Mouse (Mus musculus): ENCODE data around the gene 4930438A08Rik. TPM values are rescaled to one million over a fixed set of nuclear protein-coding genes. Genes with fewer than 3 reads are reported as not detected.
A peak's percentile ranks its signal among the peaks of the same experiment; 100 is the strongest.

The 4930438A08Rik gene
- total RNA-seq, 2 experiments from 2014 or later = not detected

GRCm38 (mm10) chr11:58316768-58317390, 42.3 kb downstream of the 4930438A08Rik start:
- peak; percentile 24; the same call in 1 of the 2 replicates for ATAC-seq (replicated peaks; ENCODE audit: low FRiP score, low TSS enrichment, poor library complexity, severe bottlenecking)

DNA sequence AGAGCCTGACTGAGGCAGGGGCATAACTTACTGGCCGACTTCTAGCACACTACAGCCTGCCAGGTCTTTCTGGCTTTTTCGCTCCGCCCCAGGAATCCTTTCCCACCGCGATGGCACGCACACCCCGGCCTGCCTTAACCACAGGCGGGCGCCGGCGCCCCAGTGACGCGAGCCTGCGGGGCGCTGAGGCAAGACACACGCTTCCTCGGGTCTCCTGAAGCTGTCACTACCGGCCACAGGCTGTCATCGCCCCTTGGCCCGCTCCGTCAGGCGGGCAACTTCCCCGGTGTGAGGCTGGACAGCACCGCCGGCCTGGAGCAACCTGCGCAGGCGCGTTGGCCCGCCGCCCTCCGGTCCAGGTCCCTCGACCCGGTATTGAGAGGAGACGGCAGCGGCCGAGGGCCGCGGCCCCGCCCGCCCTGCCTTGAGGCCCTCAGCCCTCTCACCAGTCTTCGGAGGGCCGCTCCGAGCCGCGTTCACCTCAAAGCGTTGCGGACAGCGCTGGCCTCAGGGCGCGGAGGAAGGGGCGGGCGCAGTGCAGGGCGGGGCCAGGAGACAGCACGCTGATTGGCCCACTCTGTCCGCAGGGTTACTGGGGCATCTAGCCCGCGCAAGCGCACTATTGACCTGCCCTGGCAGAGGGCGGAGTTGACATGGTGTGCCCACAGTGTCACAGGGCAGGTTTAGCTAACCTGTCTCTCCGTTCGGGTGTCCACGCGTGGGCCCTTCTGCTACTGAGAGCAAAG, 48.4 kb downstream of the 4930438A08Rik start:
- peak; percentile 90 for ATAC-seq (replicated peaks; ENCODE audit: low FRiP score, low TSS enrichment, poor library complexity, severe bottlenecking)

DNA sequence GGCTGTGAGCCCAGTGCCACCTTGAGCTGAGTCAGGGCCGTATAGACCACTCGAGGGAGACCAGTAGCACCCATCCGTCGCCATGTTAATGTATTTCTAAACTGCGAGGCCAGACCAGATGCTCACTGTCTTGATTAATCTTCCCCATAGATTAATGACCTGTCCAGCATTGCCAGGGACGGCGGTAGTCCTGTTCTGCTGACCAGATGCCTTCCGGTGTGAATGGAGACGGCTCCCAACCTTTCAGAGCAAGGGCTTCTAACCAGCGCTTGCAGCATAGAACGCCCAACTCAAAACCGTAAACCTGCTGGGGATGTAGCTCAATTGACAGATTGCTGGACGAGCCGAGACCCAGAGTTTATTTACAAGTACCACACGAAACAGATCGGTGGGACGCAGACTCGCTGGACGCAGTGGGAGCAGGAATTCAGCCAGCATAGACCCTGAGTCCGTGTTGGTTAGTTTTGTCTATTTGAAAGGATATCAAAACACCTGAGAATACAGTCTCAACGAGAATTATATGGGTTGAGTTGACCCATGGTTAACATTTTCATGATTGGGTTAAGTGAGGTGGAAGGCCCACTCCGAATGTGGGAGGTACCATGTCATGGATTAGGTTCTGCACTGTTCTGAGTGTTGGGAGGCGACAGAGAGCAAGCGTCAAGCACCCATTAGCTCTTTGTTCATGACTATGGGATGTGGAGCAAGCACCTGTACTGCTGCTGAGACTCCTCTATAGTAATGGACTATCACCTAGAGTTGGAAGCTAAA, 49.2 kb downstream of the 4930438A08Rik start:
- ATAC-seq (replicated peaks; ENCODE audit: low FRiP score, low TSS enrichment, poor library complexity, severe bottlenecking) = peak; percentile 5; the same call in 1 of the 2 replicates

DNA sequence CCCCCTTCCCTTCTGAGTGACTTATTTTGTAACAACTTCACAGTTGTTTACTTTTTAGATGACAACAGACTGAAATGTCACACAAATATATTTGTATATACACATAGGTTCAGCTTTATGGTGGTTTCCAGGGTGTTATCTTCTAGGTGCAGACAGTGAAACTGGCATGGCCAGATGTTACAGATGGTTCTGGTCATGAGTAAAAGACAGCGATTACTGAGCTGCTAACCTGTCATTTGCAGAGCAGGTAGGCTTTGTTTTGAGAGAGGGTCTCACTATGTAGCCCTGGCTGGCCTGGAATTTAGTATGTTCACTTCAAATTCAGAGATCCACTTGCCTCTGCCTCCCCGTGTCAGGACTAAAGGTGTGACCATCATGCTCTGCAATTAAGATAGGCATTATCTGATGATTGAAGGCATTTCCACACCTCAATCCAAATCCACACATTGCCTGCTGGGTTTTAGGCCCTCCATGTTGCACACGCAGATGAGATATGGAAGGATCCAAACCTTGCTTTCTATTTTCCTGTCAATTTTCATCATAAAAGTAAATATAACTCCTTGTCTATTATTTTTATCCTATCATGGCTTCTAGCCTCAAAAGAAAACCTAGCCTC, 50.1 kb downstream of the 4930438A08Rik start:
- peak; percentile 59 for ATAC-seq (replicated peaks; ENCODE audit: low FRiP score, low TSS enrichment, poor library complexity, severe bottlenecking)

DNA sequence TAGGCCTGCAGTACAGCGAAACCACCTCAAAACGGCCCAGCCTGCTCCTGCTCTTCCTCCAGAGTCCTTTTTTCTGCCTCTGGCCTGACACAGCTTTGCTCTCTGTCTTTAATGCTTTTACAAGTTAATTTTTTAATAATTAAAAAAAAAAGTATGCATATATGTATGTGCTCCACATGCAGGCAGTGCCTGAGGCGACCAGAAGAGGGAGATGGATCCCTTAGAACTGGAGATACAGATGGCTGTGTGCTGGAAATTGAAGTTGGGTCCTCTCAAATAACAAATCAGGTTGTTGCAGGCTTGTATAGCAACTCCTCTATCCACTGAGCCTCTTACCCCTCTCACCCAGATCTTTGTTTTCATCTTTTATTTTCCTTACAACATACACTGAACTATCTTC, 52.2 kb downstream of the 4930438A08Rik start:
- ATAC-seq (replicated peaks; ENCODE audit: low FRiP score, low TSS enrichment, poor library complexity, severe bottlenecking) = no peak

DNA sequence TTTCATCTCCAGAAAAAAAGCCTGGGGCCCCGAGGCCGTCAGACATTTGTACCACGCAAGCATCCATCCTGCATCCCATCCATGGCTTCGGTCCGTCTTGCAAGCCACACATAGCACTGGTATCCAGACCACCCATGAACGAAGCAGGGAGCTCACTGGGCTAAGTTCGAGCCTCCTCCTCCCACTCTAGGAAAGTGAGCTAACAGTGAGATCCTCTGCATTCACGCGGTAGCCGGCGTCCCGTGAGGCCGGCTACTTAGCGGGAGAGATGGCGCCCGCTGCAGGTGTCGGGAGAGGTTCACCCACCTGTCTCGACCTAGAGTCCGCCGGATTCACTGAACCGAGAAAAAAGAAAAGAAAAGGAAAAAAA, 55.3 kb downstream of the 4930438A08Rik start:
- ATAC-seq (replicated peaks; ENCODE audit: low FRiP score, low TSS enrichment, poor library complexity, severe bottlenecking) = peak; percentile 23

DNA sequence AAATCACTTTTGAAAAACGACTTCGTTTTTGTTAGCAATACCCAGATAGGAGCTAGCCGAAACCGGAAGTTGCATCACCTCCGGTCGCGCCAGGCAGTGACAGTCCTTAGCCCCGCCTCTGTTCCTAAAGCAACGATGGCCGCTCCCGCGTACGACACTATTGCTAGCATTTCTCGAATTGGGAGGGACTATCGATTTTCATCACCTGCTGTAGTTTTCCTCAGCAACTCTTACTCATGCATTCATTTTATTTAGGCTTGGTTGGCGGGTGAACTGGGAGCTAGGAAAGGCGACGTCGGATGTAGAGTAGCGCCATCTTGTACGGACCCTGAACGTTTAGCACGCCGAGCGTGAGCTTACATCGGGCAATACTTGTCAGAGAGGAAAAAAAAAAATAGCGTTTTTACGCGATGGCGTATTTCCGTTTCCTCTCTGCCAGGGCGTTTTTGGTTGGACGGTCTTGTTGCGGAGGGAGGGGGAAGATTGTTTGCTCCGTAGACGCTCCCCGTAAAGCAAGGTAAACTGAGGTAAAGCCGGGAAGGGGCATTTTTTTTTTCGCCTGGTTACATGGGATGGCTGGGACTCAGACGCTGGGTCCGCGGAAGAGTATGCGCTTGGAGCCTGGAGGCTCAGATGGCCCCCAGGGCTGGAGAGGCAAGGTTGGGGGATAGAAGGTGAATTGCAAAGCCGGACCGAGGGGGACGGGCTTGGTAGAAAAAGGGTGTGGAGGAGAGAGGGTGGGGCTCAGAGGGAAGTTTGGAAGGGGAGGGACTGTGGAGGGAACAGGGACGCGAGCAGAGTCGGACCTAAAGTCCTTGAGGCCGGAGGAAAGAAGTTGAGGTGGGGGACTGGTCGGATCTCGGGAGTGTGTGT, 55.9 kb downstream of the 4930438A08Rik start, which contains the start of the genes Zfp672 and Sh3bp5l:
Gene Zfp672, minus strand, starts transcription at position 64 of the 873 bp plus-strand sequence.
Gene Sh3bp5l, plus strand, starts transcription at position 449 of the 873 bp plus-strand sequence.
- peak; percentile 92 for ATAC-seq (replicated peaks; ENCODE audit: low FRiP score, low TSS enrichment, poor library complexity, severe bottlenecking)

DNA sequence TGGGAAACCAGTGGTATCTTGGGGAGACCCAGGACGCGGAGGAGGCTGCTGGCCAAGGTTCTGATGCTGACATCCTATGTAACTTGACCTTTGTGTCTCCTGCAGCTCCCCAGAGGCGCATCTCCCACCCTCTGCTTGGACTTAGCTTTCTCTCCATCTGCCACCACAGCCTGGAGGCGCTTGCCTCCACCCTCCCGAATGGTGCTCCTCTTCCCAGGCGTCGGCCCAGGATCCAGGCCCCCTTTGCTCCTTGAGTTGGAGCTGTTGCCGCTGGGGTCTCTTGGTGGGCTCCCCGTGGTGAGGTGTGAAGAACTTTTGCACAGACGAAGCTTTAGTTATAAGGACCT, 56.5 kb downstream of the 4930438A08Rik start:
- no peak for ATAC-seq (replicated peaks; ENCODE audit: low FRiP score, low TSS enrichment, poor library complexity, severe bottlenecking)

DNA sequence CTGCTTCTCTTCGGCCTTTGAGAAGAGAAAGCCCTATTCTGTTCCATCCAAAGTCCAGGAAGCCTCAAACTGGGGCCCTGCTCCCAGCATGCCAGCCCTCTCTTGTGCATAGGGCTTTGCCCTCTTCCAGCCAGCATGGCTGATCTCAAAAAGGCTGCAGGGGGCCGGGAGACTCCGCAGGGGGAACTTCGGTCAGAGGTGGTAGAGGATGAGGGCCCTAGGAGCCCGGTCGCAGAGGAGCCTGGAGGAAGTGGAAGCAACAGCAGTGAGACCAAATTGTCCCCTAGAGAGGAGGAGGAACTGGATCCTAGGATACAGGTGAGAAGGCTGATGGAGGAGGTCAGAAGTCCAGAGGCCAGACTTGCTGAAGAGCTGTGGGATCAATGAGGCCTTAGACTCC, 56.9 kb downstream of the 4930438A08Rik start:
- no peak for ATAC-seq (replicated peaks; ENCODE audit: low FRiP score, low TSS enrichment, poor library complexity, severe bottlenecking)

DNA sequence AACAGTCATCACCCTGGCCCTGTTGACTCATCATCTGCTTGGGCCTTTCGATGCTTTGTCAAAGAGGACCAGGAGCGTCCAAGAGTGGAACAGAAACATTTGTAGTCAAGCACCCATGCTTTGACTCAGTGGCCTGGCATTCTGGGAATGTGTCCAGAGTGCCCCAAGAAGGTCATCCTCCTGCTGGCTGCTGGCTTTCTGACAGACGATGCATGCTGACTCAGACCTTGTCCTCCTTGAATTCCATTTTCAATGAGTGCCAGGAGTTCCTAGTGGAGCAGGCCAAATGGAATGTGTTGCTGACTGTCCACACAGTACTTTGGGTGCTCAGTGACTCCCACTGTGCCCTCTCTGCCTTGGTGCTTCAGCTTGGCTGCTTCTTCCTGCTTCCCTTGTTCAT, 60.1 kb downstream of the 4930438A08Rik start:
- ATAC-seq (replicated peaks; ENCODE audit: low FRiP score, low TSS enrichment, poor library complexity, severe bottlenecking) = no peak

Other genes starting within 250 kb of the 4930438A08Rik start
- not detected in 2 replicates for gene Gm12248, start 181.7 kb upstream of the 4930438A08Rik start, total RNA-seq (2014; fragmentation: Nextera tagmentation)
- gene Gm12248, start 181.7 kb upstream of the 4930438A08Rik start, total RNA-seq (2017) = not detected in 2 replicates
- gene Cnot8, start 170.6 kb upstream of the 4930438A08Rik start, total RNA-seq (2014; fragmentation: Nextera tagmentation) = 37.4 and 40.1 TPM in 2 replicates
- gene Cnot8, start 170.6 kb upstream of the 4930438A08Rik start, total RNA-seq (2017) = 65.7 and 85.1 TPM in 2 replicates
- 43.2 and 51.7 TPM in 2 replicates for gene Gemin5, start 106.3 kb upstream of the 4930438A08Rik start, total RNA-seq (2014; fragmentation: Nextera tagmentation)
- 43.4 and 57.0 TPM in 2 replicates for gene Gemin5, start 106.3 kb upstream of the 4930438A08Rik start, total RNA-seq (2017)
- gene Mrpl22, start 103.1 kb upstream of the 4930438A08Rik start, total RNA-seq (2014; fragmentation: Nextera tagmentation) = 75.6 and 84.9 TPM in 2 replicates
- gene Mrpl22, start 103.1 kb upstream of the 4930438A08Rik start, total RNA-seq (2017) = 49.6 and 76.6 TPM in 2 replicates
- gene Igtp, start 75.2 kb upstream of the 4930438A08Rik start, total RNA-seq (2014; fragmentation: Nextera tagmentation) = 12.8 and 15.3 TPM in 2 replicates
- gene Igtp, start 75.2 kb upstream of the 4930438A08Rik start, total RNA-seq (2017) = 11.5 and 12.3 TPM in 2 replicates
- gene Irgm2, start 75.2 kb upstream of the 4930438A08Rik start, total RNA-seq (2014; fragmentation: Nextera tagmentation) = 1.2 and 6.1 TPM in 2 replicates
- gene Irgm2, start 75.2 kb upstream of the 4930438A08Rik start, total RNA-seq (2017) = 2.9 and 3.7 TPM in 2 replicates
- 34.0 and 66.1 TPM in 2 replicates for gene Zfp692, start 32.3 kb downstream of the 4930438A08Rik start, total RNA-seq (2014; fragmentation: Nextera tagmentation)
- 25.0 and 26.7 TPM in 2 replicates for gene Zfp692, start 32.3 kb downstream of the 4930438A08Rik start, total RNA-seq (2017)
- gene Zfp672, start 55.5 kb downstream of the 4930438A08Rik start, total RNA-seq (2014; fragmentation: Nextera tagmentation) = 60.9 and 65.9 TPM in 2 replicates
- 28.5 and 30.9 TPM in 2 replicates for gene Zfp672, start 55.5 kb downstream of the 4930438A08Rik start, total RNA-seq (2017)
- gene Sh3bp5l, start 55.9 kb downstream of the 4930438A08Rik start, total RNA-seq (2014; fragmentation: Nextera tagmentation) = 12.8 and 13.8 TPM in 2 replicates
- gene Sh3bp5l, start 55.9 kb downstream of the 4930438A08Rik start, total RNA-seq (2017) = 10.4 and 20.9 TPM in 2 replicates
- gene Lypd8, start 104.2 kb downstream of the 4930438A08Rik start, total RNA-seq (2014; fragmentation: Nextera tagmentation) = not detected in 2 replicates
- gene Lypd8, start 104.2 kb downstream of the 4930438A08Rik start, total RNA-seq (2017) = not detected in 2 replicates
- gene 1810065E05Rik, start 146.3 kb downstream of the 4930438A08Rik start, total RNA-seq (2014; fragmentation: Nextera tagmentation) = not detected in 2 replicates
- gene 1810065E05Rik, start 146.3 kb downstream of the 4930438A08Rik start, total RNA-seq (2017) = not detected in 2 replicates
- not detected in 2 replicates for gene Gm12253, start 157.8 kb downstream of the 4930438A08Rik start, total RNA-seq (2014; fragmentation: Nextera tagmentation)
- gene Gm12253, start 157.8 kb downstream of the 4930438A08Rik start, total RNA-seq (2017) = not detected in 2 replicates
- gene Lypd9, start 178.1 kb downstream of the 4930438A08Rik start, total RNA-seq (2014; fragmentation: Nextera tagmentation) = not detected in 2 replicates
- not detected in 2 replicates for gene Lypd9, start 178.1 kb downstream of the 4930438A08Rik start, total RNA-seq (2017)
- gene Olfr30, start 187.5 kb downstream of the 4930438A08Rik start, total RNA-seq (2014; fragmentation: Nextera tagmentation) = not detected in 2 replicates
- gene Olfr30, start 187.5 kb downstream of the 4930438A08Rik start, total RNA-seq (2017) = not detected in 2 replicates
- not detected in 2 replicates for gene Olfr332, start 217.8 kb downstream of the 4930438A08Rik start, total RNA-seq (2014; fragmentation: Nextera tagmentation)
- gene Olfr332, start 217.8 kb downstream of the 4930438A08Rik start, total RNA-seq (2017) = not detected in 2 replicates
- not detected in 2 replicates for gene Olfr331, start 227.8 kb downstream of the 4930438A08Rik start, total RNA-seq (2014; fragmentation: Nextera tagmentation)
- gene Olfr331, start 227.8 kb downstream of the 4930438A08Rik start, total RNA-seq (2017) = not detected in 2 replicates

All from megakaryocyte-erythroid progenitor cell, adult 5-6 weeks (primary cell).